Mouse (Mus musculus) gastrocnemius, adult 18-20 months (tissue): ENCODE results near the gene Gabrb1. TPM values are rescaled to one million over a fixed set of nuclear protein-coding genes. Genes with fewer than 3 reads are reported as not detected.
A peak's percentile ranks its signal among the peaks of the same experiment; 100 is the strongest.

Experiments
- DNase-seq: peaks from one replicate; pipeline ENCODE4 v3.0.0; 2021; ENCODE audit warnings: low spot score
- total RNA-seq, 2 experiments: library from RNA; stranded (reverse); gene quantifications; 2 replicates each; pipeline ENCODE4 v1.2.3; 2021

The Gabrb1 gene
- total RNA-seq, 2 experiments from 2014 or later = 0.02 TPM

DNA sequence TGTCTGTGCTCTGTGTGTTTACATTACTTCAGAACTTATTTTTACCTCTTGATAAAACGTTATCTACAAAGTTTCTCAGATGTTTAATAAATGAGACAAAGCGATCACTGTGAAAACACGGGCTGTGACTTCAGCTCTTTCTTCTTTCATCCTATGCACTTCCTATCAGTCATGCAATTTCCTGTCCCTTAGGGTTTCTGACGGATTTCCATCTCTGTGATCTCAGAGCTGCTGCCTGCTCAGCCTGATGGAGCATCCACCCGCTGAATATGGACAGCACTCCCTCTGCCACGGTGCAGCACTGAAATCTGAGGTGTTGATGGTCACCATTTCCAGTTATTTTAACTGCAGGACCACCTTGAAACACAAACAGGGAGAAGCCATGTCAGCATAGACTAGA lies 501.6 kb downstream of the Gabrb1 start:
- DNase-seq = no peak

DNA sequence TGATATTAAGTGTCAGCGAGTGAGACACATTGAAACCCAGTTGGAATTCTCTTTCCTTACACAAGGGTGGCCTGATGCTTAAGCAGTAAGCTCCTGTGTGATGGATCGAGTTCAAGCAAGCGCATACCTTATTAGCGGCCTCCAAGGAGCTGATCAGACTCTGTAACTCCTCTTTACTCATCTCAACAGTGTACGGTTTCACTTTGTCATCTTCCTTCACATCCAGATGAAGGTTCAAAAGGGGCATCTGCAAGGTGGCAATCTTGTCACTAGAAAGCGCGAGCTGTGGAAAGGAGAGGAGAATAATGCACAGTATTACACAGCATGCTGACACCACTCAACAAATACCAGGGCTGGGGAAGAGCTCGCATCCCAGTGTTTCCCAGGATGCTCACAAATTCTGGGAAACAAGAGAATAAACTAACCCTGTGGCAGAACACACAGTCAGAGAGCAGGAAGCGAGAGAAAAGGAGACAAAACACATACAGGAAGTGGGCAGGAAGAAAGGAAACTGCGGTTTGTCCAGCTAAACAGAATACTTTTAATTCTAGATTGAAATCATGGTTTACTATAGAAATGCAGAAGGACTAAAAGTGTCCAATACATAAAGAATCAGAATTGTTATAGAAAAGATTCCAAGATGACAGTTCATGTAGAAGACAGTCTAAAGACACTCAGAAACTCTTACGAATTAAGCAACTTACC lies 503.0 kb downstream of the Gabrb1 start:
- DNase-seq = no peak

GRCm38 (mm10) chr5:72162855-72163254 lies 504.9 kb downstream of the Gabrb1 start:
- no peak for DNase-seq

DNA sequence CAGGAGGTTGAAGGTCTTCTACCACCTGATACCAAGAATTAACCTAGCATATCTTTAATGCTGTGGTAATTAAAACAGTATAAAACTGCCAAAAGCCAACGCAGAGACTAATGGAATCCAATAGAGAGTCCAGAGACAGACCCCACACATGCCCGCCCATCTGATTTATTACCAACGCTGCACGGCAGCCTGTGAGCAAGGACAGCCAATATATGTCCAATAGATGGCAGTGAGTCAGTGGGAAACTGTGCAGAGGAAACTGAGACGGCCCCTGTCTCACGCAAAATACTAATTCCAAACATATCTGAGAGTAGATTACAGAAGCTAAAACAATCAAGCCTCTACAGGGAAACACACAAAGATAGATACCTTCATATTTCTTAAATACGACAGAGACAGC lies 506.5 kb downstream of the Gabrb1 start:
- no peak for DNase-seq

- DNase-seq = peak; percentile 97
Observed at GRCm38 (mm10) chr5:72167594-72168284, 509.8 kb downstream of the Gabrb1 start, which contains the start of gene Commd8. Commd8 (minus strand) TSS chr5:72168189.

- DNase-seq = no peak
Observed at GRCm38 (mm10) chr5:72168285-72168621, 510.3 kb downstream of the Gabrb1 start.

- DNase-seq = no peak
Observed at GRCm38 (mm10) chr5:72170067-72170466, 512.2 kb downstream of the Gabrb1 start.

DNA sequence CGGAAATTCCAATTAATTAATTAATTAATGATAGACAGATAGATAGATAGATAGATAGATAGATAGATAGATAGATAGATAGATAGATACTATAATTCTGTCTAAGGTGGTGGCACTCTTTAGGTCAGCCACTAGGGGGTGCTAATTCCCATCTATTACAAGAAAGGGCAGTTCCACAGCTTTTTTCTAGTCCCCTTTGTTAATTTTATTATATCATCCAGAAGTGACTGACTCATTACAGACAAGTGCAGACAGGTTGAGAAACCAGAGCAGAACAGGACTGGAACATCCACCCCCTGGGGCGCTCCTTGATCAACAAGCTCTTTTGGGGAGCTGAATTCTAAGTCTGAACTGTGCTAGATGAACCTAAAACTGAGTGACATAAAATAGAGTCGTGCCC lies 514.8 kb downstream of the Gabrb1 start:
- DNase-seq = peak; percentile 58

DNA sequence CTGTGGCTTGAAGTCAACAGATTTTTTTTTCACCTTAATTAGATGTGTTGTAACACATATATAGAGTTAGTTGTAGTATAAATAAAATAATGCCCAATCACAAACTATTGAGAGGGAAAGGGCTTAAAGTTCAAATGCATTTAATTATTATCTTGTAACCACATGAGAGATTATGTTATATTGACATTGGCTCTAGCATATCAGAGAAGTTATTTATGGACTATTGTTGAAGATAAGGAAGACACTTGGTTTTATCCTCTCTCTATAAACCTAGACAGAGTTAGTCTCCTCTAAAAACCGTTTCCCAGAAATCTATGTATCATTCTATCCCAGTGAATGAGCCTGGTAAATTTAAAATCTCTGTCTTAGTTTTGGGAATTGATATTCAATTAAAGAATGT lies 515.6 kb downstream of the Gabrb1 start:
- no peak for DNase-seq

DNA sequence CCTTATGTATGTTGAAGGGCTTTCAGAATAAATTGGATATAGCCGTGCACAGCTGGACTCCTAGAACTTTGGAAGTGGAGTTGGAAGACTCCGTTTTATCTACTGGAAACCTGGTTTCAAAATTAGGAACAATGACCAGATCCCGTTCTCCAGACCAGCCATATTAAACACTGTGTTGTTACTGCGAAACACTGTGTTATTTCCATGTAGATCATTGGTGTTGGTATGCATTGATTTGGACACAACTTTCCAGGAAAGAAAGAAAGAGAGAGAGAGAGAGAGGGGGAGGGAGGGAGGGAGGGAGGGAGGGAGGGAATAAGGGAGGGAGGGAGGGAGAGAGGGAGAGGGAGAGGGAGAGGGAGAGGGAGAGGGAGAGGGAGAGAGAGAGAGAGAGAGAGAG lies 517.1 kb downstream of the Gabrb1 start:
- DNase-seq = no peak

DNA sequence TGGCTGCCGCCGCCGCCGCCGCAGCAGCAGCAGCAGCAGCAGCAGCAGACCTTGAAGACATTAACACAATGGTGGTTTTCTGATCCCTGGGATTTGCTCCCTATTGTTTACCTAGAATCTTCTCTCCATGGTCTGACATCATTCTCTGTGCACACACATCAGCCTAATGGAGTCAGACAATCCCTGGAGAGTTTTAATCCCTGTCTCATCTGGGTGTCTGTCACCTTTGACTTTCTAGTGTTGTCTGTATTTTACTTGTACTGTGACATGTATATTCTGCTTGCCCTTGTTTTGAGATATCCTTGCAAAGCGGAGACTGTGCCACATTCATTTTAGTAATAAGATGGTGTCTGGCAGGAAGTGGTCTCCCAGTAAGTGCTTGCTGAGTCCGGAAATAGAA lies 517.6 kb downstream of the Gabrb1 start:
- no peak for DNase-seq

GRCm38 (mm10) chr5:72181194-72181593 lies 523.3 kb downstream of the Gabrb1 start:
- DNase-seq = no peak

- no peak for DNase-seq
Observed at GRCm38 (mm10) chr5:72182804-72183203, 524.9 kb downstream of the Gabrb1 start.

DNA sequence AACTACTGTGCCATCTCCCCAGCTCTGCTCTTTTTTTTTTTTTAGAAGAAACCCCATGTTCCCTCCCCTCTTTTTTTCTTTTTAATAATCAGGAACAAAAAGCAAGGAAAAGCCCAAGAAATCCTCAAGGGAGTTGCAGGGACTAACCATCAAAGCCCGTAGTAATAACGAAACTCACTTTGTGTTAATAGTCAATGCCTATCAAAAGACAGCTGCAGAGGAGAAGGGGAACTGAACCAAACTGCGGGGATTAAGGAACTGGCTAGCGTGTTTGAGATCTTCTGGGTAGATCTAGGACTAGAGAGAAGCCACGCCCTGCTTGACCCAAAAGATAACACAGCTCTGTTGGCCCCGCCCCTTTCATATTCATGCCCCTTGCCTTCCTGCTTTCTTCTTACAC lies 526.0 kb downstream of the Gabrb1 start:
- DNase-seq = peak; percentile 24

GRCm38 (mm10) chr5:72184437-72185100 lies 526.7 kb downstream of the Gabrb1 start:
- no peak for DNase-seq

DNA sequence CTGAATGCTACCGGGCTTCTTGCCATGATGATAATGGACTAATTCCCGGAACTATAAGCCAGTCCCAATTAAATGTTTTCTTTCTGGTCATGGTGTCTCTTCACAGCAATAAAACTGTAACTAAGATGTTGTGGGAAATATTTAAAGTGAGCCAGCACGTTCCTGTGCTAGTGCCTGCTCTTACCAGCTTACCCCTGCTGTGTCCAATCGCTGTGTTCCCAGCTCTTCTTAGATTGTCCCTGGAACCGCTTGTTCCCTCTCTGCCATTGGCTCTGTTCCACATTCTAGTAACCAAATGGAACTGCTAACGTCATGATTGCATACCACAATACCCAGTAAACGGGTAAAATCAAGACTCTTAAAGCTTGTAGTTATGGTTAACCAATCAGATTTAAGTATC lies 533.2 kb downstream of the Gabrb1 start:
- DNase-seq = no peak

DNA sequence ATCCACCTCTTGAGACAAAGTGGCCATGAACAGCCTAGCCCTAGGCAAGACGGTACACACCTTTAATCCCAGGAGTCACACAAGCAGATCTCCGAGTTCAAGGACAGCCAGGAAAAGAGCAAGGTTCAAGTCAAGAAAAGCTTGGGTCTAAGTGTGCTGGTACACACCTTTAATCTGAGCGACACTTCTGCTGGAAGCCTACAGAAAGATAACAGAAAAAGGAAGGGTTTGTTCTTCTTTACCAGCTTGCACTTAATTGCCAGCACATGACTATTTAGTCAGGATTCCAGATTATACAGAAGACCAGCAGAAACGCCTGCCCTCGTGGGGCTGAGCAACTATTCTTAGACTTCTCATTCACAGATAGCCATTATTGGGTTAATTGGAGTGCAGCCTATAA lies 534.0 kb downstream of the Gabrb1 start:
- DNase-seq = no peak

DNA sequence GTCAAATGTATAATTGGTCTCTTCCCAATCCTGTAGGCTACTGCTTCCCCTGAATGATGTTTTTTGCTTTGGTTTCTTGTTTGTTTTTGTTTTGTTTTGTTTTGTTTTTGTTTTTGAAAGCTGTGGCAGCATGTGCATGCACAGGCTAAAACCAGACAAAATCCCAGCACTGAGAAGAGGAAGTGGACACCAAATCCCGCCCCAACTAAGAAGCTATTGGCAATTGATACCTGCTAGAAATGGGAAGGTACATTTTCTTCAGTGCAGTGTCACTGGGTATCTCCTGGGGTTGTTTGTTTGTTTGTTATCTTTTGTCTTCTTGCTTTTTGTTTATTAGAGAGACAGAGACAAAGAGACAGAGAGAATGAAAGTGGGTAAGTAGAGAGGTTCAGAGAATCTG lies 537.5 kb downstream of the Gabrb1 start:
- no peak for DNase-seq

Other genes starting within 250 kb of the Gabrb1 start
- gene Cox7b2, start 109.9 kb upstream of the Gabrb1 start, total RNA-seq = not detected
- not detected for gene Gabra4, start 195 bp downstream of the Gabrb1 start, total RNA-seq